Mouse (Mus musculus) stomach, postnatal 0 days (tissue): Measurements from ENCODE around the gene Smok3b. TPM values are rescaled to one million over a fixed set of nuclear protein-coding genes. Genes with fewer than 3 reads are reported as not detected.

ENCODE experiments used
- ATAC-seq: fragments of 200-750 bp; cut with Nextera tagmentation; 2 replicates; pipeline ENCODE4 v1.8.0; 2017; ENCODE audit not compliant: low FRiP score, low TSS enrichment
- DNase-seq: peaks from one replicate; pipeline ENCODE4 v3.0.0-alpha.2; 2016; ENCODE audit warnings: low spot score
- H3K27ac ChIP-seq: fragments of 300-500 bp; sonication (generic); replicated peaks from 2 replicates; pipeline ENCODE4 v1.5.1; 2014; ENCODE audit warnings: mild to moderate bottlenecking, control low read depth
- H3K27me3 ChIP-seq: fragments of 300-500 bp; sonication (generic); 2 replicates; pipeline ENCODE4 v1.6.1; 2014; ENCODE audit warnings: low read length; ENCODE audit not compliant: control insufficient read depth, insufficient read depth
- H3K36me3 ChIP-seq: fragments of 300-500 bp; sonication (generic); 2 replicates; pipeline ENCODE4 v1.6.1; 2014; ENCODE audit warnings: low read length, mixed read lengths; ENCODE audit not compliant: control insufficient read depth, insufficient read depth
- H3K4me1 ChIP-seq: fragments of 300-500 bp; sonication (generic); replicated peaks from 2 replicates; pipeline ENCODE4 v1.6.1; 2014; ENCODE audit warnings: antibody characterized with exemption; ENCODE audit not compliant: control insufficient read depth, insufficient read depth
- H3K4me2 ChIP-seq: fragments of 300-500 bp; sonication (generic); replicated peaks from 2 replicates; pipeline ENCODE4 v1.6.1; 2014; ENCODE audit warnings: low read depth, mild to moderate bottlenecking, control low read depth, moderate library complexity
- H3K4me3 ChIP-seq: fragments of 300-500 bp; sonication (generic); 2 replicates; pipeline ENCODE4 v1.5.1; 2014; ENCODE audit warnings: low read depth, low read length, control low read depth
- H3K9ac ChIP-seq: fragments of 300-500 bp; sonication (generic); 2 replicates; pipeline ENCODE4 v1.6.1; 2014; ENCODE audit warnings: mild to moderate bottlenecking, low read length, control low read depth, mixed read lengths
- H3K9me3 ChIP-seq: fragments of 300-500 bp; sonication (generic); 2 replicates; pipeline ENCODE4 v1.6.1; 2016; ENCODE audit warnings: low read length; ENCODE audit not compliant: control insufficient read depth
- CTCF ChIP-seq: IDR thresholded peaks from 2 replicates; pipeline ENCODE4 v1.5.1; 2016; ENCODE audit warnings: antibody characterized with exemption, low read depth, mild to moderate bottlenecking, moderate library complexity
- EP300 ChIP-seq: optimal IDR thresholded peaks from 2 replicates; pipeline ENCODE3; 2016; ENCODE audit warnings: antibody characterized with exemption
- WGBS: fragments of 180-500 bp; shearing (Covaris S2); extraction: QIAGEN DNeasy Blood & Tissue Kit; methylation state at CpG from one replicate; pipeline ENCODE4 v1.1.7; 2014; 5-methylcytosine and 5-hydroxymethylcytosine counted together
- polyA plus RNA-seq: library from polyadenylated mRNA; unstranded; fragments of >200 nt; fragmentation: Nextera tagmentation; extraction: Ambion mirVana; gene quantifications from 2 replicates; pipeline ENCODE4 v1.2.1, GENCODE M21; 2015

The Smok3b gene
- polyA plus RNA-seq, 1 experiment from 2014 or later, result not detected

DNA sequence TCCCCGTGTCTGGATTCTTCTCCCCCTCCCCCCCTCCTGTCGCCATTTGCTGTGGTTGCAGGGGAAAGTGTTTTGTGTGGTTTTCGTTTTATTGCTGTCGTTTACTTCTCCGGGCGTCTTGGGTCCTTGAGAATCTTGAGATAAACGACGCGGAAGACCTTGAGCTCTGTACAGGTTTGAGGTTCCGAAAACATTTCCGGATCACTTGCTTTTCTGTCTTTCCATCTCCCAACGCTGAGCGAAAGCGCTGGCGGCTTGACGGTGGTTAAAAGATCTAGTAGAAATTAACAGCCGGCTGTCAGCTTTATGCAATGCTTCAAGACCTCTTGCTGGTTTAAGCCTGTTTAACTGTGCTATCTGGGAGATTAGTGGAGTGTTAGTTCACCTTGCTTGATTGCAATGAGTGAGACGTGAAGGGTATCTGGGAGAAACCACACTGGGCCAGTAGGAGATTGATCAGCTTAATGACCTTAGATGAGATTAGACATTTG, 64.2 kb downstream of the Smok3b start:
- H3K4me2 ChIP-seq, result peak overlapping the region; percentile 75
- peak overlapping the region; percentile 97 for H3K27ac ChIP-seq
- H3K36me3 ChIP-seq, result no peaks in the 10 kb centered on the region
- peak overlapping the region; percentile 99 for H3K4me3 ChIP-seq
- H3K9me3 ChIP-seq, result no peaks in the 10 kb centered on the region
- no peak for TF ChIP-seq CTCF
- no peak for TF ChIP-seq EP300
- WGBS, result 0% methylated on average over 18 of the region's 18 CpGs
- DNase-seq (peak; percentile 38), ATAC-seq (no peak; the same call in 1 of the 2 replicates)
- no peaks in the 10 kb centered on the region for H3K27me3 ChIP-seq
- H3K9ac ChIP-seq, result peak overlapping the region; percentile 99
- H3K4me1 ChIP-seq, result no peaks in the 10 kb centered on the region

DNA sequence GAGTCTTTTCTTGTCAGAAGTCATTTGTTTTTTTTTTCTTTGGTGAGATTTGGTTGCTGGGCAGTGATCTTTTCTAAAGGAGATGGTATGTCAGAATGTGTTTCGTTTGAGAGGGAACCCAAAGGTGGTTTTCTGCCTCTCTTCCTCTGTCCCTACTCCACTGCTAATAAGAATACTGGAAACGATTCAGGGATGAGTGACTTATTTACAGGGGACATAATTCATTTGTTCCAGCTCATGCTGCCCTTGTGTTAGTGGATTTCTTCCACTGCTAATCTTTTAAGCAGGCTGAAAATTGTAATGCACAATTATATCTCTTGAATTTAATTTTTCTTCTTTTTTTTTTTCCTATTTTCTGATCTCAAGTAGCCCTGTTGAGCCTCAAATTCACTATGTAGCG, 65.6 kb downstream of the Smok3b start:
- DNase-seq (no peak), ATAC-seq (no peak)
- WGBS, result 66% methylated on average over 3 of the region's 3 CpGs
- H3K9me3 ChIP-seq, result no peaks in the 10 kb centered on the region
- no peak overlapping the region for H3K4me2 ChIP-seq
- no peak overlapping the region for H3K4me3 ChIP-seq
- no peaks in the 10 kb centered on the region for H3K36me3 ChIP-seq
- TF ChIP-seq CTCF, result no peak
- TF ChIP-seq EP300, result no peak
- H3K27ac ChIP-seq, result no peak overlapping the region
- H3K9ac ChIP-seq, result no peak overlapping the region
- H3K27me3 ChIP-seq, result no peaks in the 10 kb centered on the region
- H3K4me1 ChIP-seq, result no peaks in the 10 kb centered on the region

- whole genome bisulfite sequencing, result 56% methylated on average over 3 of the region's 3 CpGs
- H3K36me3 ChIP-seq, result peaks cover 3% of the 10 kb centered on the region; the same call in 1 of the 2 replicates
- no peak overlapping the region for H3K4me2 ChIP-seq
- no peaks in the 10 kb centered on the region for H3K27me3 ChIP-seq
- no peaks in the 10 kb centered on the region for H3K4me1 ChIP-seq
- TF ChIP-seq CTCF (no peak), EP300 (no peak)
- ATAC-seq (no peak), DNase-seq (no peak)
- no peak overlapping the region for H3K9ac ChIP-seq
- H3K4me3 ChIP-seq, result no peak overlapping the region
- H3K9me3 ChIP-seq, result no peaks in the 10 kb centered on the region
- no peak overlapping the region for H3K27ac ChIP-seq
These were observed 67.1 kb downstream of the Smok3b start for GRCm38 (mm10) chr5:138088366-138088765.

DNA sequence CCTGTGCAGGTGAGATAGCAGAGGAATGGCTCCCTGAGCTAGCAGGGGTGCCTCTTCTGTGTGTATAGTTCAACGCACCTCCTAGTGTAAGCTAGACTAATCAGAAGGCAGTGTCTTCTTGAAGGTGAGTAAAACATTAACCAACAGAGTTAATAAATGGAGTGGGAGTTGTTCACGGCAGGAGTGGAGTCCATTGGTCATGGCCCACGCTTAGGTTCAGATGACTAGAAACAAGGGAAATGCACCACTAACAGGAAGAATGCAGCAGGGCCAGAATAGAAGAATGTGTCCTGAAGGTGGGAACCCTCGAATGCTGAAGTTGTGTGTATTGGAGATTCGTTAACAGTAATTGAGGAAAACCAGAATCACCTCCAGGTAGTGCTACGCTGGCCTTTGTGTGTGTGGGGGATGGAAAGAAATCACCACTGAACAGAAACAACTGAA, 67.9 kb downstream of the Smok3b start:
- Histone ChIP-seq H3K4me1 (no peaks in the 10 kb centered on the region), H3K36me3 (peaks cover 5% of the 10 kb centered on the region), H3K27me3 (no peaks in the 10 kb centered on the region), H3K9ac (no peak overlapping the region), H3K27ac (no peak overlapping the region), H3K4me2 (0 out of 2 replicates have a peak overlapping the region, but pooled peaks have one; percentile 5), H3K4me3 (no peak overlapping the region), H3K9me3 (no peaks in the 10 kb centered on the region)
- ATAC-seq (peak; percentile 64), DNase-seq (peak; percentile 23)
- WGBS, result 61% methylated on average over 6 of the region's 6 CpGs
- TF ChIP-seq CTCF (no peak), EP300 (no peak)

DNA sequence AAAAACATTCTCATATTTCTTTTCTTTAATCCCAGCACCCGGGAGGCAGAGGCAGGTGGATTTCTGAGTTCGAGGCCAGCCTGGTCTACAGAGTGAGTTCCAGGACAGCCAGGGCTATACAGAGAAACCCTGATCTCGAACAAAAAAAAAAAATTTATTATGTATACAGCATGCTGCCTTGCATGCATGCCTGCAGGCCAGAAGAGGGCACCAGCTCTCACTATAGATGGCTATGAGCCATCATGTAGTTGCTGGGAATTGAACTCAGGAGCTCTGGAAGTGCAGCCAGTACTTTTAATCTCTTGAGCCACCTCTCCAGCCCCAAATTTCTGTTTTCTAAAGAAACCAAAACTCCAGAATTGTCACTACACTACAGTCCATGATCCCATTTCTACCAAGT, 69.0 kb downstream of the Smok3b start:
- Histone ChIP-seq H3K27me3 (no peaks in the 10 kb centered on the region), H3K9me3 (no peaks in the 10 kb centered on the region), H3K27ac (no peak overlapping the region), H3K4me3 (no peak overlapping the region), H3K4me2 (no peak overlapping the region), H3K4me1 (no peaks in the 10 kb centered on the region), H3K36me3 (peaks cover 7% of the 10 kb centered on the region), H3K9ac (no peak overlapping the region)
- peak; percentile 69 for TF ChIP-seq CTCF
- no peak for TF ChIP-seq EP300
- ATAC-seq (no peak), DNase-seq (no peak)
- 69% methylated on average over 3 of the region's 3 CpGs for WGBS

- no peaks in the 10 kb centered on the region for H3K9me3 ChIP-seq
- ATAC-seq, result no peak
- no peak overlapping the region for H3K27ac ChIP-seq
- no peak for DNase-seq
- H3K9ac ChIP-seq, result no peak overlapping the region
- 95% methylated on average over 5 of the region's 5 CpGs for WGBS
- no peaks in the 10 kb centered on the region for H3K4me1 ChIP-seq
- no peak overlapping the region for H3K4me2 ChIP-seq
- peaks cover 7% of the 10 kb centered on the region for H3K36me3 ChIP-seq
- TF ChIP-seq EP300, result no peak
- TF ChIP-seq CTCF, result no peak
- H3K27me3 ChIP-seq, result no peaks in the 10 kb centered on the region
- no peak overlapping the region for H3K4me3 ChIP-seq
These were observed 69.5 kb downstream of the Smok3b start for GRCm38 (mm10) chr5:138090737-138091136.
